Mouse (Mus musculus) liver, embryonic 14.5 days (tissue): ENCODE measurements around the gene 4930507D05Rik.

ENCODE experiments used
- CTCF ChIP-seq: IDR thresholded peaks from 2 replicates; pipeline ENCODE4 v1.5.1; 2016; ENCODE audit warnings: antibody characterized with exemption, low read depth, control low read depth
- EP300 ChIP-seq: IDR thresholded peaks from 2 replicates; pipeline ENCODE4 v1.6.1; 2016; ENCODE audit warnings: antibody characterized with exemption, low read depth

DNA sequence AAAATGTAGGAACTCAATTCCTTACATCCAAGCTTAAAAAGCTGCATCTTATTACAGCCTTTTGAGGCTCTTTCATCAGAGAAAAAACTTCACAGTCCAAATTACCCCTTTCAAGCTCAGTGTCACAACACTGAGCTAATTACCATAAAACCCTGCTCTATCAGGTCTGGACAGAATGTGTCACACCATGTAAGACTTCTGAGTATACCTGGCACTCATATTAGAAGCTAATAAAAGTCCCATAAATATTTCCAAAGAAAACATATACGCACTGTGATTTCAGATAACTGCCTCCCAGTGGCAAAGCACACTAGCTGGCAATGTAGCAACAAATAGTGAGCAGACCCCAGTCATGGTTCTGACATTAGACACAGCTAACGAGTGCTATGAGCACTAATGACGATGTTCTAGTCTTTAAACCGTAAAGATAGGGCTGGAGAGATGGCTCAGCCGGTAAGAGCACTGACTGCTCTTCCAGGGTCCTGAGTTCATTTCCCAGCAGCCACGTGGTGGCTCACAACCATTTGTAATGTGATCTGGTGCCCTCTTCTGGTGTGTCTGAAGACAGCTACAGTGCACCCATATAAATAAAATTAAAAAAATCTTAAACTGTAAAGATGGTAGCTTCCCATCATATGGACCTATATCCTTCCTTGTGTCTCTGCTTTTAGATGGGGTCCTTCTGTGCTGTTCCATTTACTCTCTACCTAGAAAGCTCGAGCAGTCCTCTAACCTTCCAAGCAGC lies 32.0 kb downstream of the 4930507D05Rik start:
- peak; percentile 12; the same call in 1 of the 2 replicates for TF ChIP-seq CTCF
- no peak for TF ChIP-seq EP300
